Mouse (Mus musculus) kidney, postnatal 25 days (tissue): ENCODE measurements around the gene Tas2r102.

ENCODE experiments used
- DNase-seq, 2 experiments: peaks; one replicate each; pipeline ENCODE4 v3.0.0; 2021; ENCODE audit warnings: mixed read lengths in 2 of 2

The Tas2r102 gene

GRCm38 (mm10) chr6:132761831-132762230, at the start of gene Tas2r102:
Gene Tas2r102 (plus strand): TSS chr6:132762131.
- no peak for DNase-seq

- no peak for DNase-seq
Observed at GRCm38 (mm10) chr6:132737935-132738334, 24.0 kb upstream of the Tas2r102 start, which contains the start of gene Tas2r115. Gene Tas2r115 (minus strand): TSS chr6:132738035.

- DNase-seq, result no peak
Observed at GRCm38 (mm10) chr6:132750206-132750605, 11.7 kb upstream of the Tas2r102 start.

- no peak for DNase-seq
Observed at GRCm38 (mm10) chr6:132754430-132754829, 7.5 kb upstream of the Tas2r102 start, which contains the start of gene Tas2r124. Gene Tas2r124 (plus strand): TSS chr6:132754730.

GRCm38 (mm10) chr6:132778062-132778461, 16.1 kb downstream of the Tas2r102 start, which contains the start of gene Tas2r136:
Gene Tas2r136 (minus strand): TSS chr6:132778162.
- no peak for DNase-seq

- DNase-seq, result no peak
Observed at GRCm38 (mm10) chr6:132795393-132795792, 33.5 kb downstream of the Tas2r102 start.

- no peak for DNase-seq
Observed at GRCm38 (mm10) chr6:132802518-132802917, 40.6 kb downstream of the Tas2r102 start, which contains the start of gene Tas2r117. Gene Tas2r117 (plus strand): TSS chr6:132802818.
